Mouse (Mus musculus) left cerebral cortex, postnatal 14 days (tissue): ENCODE data around the gene Agap3. TPM values are rescaled to one million over a fixed set of nuclear protein-coding genes. Genes with fewer than 3 reads are reported as not detected.

Experiments
- DNase-seq, 2 experiments: peaks; one replicate each; pipeline ENCODE4 v3.0.0; 2021 to 2022; ENCODE audit warnings: low spot score in 2 of 2, mixed read lengths in 1 of 2
- intact Hi-C: fragments of 180-260 bp; cut with DNase I; formaldehyde crosslinking; loops from one replicate; pipeline ENCODE4 v1.15.1; 2025
- total RNA-seq, 2 experiments: library from RNA; stranded (reverse); gene quantifications; 2 replicates each; pipeline ENCODE4 v1.2.3; 2021

The Agap3 gene
- total RNA-seq, 2 experiments from 2014 or later, result 464 to 465 TPM

DNA sequence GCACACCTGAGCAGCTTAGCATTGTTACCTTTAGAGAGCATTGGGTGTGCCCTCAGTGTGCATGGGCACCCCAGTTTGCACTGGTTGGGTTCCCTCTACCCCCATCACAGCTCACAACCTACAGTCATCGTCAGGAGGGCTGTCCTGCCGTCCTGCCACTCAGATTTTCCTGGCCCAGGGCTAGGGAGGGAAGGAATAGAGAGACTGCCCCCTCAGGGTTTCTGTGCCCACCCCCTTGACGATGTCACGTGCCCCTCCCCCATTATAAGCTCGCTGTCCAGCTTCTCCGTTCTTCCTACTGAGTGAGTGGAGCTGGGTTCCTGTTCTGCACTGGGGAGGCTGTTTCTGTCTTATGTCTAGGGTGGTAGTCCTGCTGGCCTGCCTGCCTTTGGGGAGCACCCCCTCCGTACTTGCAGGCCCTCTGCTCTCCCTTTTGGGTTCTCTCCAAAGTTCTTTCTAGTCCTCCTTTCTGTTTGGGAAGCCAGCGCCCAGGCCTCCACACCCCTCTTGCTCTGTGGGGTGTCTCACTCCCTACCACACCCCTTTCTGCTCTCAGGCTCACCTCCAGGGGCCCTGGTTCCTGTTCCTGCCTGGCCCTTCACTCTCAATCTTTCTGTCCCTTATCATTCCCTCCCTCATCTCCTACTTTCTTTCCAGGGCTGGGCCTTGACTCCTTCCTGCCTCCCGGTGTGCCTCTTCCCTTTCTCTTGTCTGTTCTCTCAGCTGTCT is 25.3 kb upstream of the Agap3 start:
- no peak for DNase-seq
- intact Hi-C loops, result no loop called here

DNA sequence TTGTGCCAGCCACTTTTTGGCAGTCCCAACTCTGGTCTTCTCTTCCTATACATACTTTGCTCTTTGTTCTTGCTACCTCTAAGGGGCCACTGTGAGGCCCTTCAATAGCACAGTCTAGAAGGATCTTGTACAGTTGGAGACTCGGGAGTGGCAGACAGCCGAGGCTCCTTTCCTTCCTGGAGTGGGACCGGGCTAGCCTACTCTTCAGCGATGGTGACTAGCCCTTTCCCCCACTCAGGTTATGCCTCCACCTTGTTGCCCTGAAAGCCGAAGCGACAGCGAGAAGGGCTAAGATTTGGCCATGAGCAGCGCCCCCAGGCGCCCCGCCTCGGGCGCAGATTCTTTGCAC is 24.7 kb upstream of the Agap3 start:
- no peak for DNase-seq
- intact Hi-C loops, result no loop called here

DNA sequence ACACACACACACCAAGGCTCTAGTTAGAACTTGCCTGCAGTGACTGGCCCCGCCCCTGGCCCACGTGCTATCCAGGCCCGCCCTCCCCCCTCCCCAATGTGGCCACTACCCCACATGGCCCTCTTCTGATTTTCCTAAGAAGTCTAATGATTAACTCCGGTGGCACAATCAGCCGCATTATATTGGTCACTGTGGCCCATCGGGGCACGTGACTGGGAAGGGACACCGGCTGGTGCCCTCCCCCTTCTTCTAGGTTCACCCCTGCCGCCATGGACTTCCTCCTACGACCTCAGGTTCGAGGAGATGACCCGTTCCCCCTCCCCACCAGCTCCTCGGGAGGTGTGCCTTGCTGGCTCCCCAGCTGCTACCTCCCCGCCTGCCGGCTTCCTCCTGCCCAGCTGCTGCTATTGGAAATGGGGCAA is 24.0 kb upstream of the Agap3 start:
- intact Hi-C loops, result no loop called here
- DNase-seq, result no peak

DNA sequence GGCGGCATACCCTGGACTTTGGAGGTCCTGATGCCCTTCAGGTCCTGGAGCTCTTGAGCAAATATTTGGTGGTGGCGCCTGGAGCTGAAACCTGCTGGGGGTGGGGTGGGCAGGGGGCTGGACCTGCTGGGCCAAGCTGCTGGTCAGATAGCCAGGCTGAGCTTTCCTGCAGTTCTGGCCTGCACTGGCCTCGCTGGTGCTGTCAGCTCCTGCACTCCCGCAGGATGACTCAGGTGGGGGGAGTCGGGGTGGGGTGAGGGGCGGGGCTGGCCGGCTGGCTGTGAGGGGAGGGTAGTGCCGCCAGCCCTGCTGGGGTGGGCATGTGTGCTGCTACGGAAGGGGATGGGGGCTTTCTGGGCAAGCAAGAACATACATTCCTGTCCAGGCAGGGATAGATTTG is 23.4 kb upstream of the Agap3 start:
- DNase-seq, result no peak
- intact Hi-C loops, result no loop called here

DNA sequence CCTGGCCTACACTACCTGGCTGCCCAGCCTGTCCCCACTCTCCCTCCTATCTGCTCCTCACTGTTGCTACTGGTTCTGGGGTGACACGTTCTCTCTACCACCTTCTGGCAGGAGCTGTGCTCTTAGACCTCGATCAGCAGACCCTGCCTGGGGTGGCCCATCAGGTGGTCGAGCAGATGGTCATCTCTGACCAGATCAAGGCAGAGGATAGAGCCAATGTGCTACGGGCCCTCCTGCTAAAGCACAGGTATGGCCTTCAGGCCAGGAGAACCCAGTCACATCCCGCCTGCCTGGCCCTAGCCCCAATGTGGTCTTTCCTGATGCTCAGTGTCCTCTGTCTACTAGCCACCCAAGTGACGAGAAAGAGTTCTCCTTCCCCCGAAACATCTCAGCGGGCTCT is 18.0 kb upstream of the Agap3 start:
- no peak for DNase-seq
- intact Hi-C loops, result no loop called here

DNA sequence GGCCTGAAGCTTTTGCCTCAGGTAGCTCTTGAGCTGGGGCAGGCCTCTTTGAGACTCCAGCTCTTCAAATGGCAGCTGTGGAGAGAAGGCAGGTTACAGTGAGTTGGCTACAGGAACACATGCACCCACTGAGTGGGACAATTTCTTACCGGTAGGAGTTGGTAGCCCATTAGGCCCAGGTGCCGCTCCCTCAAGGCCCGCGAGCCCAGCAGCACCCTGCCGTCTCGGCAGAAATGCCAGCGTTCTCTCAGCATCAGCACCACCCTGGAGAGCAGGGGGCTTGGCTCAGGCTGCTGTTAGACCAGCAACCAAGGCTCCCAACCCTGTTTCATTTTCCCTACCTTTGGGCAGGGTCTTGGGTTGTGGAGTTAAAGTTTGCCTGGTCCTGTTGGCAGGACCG is 10.8 kb upstream of the Agap3 start:
- intact Hi-C loops, result no loop called here
- no peak for DNase-seq

DNA sequence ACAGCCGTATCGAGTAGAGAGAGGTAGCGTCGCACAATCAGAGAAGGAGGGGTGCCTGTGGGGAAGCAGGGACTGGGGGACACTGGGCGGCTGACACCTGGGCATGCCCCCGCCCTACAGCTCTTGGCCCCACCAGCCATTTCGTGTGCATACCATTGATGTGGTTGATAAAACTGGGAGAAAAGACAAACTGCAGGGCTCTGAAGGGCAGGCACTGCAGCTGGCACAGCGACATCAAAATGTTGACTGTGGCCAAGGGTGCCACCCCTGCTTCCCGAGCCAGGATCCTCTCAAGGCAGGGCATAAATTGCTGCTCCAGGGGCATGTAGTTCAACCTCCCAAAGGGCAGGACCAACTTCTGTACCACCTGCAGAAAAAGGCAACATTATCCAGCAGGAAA is 9.9 kb upstream of the Agap3 start:
- no peak for DNase-seq

DNA sequence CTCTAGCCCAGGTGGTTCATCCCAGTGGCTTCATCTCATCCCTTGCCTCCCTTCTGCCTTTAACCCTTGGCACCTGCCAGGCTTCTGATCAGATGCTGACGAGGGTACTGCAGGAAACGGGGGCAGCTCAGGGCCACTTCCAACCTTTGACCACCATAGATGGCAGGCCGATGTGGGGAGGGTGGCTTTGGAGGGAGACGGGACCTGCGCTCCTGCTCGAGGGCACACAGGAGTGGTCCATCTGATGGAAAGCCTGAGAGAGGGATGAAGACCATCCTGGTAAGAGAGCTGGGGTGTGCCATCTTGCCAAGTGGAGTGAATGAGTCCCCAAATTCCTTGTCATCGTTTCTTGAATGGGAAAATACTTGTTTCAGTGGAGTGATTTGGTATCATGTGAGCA is 8.8 kb upstream of the Agap3 start:
- DNase-seq, result no peak
- intact Hi-C loops, result no loop called here

More for the DNA sequence above, 9.9 kb upstream of the Agap3 start:
- intact Hi-C loops, result no loop called here

DNA sequence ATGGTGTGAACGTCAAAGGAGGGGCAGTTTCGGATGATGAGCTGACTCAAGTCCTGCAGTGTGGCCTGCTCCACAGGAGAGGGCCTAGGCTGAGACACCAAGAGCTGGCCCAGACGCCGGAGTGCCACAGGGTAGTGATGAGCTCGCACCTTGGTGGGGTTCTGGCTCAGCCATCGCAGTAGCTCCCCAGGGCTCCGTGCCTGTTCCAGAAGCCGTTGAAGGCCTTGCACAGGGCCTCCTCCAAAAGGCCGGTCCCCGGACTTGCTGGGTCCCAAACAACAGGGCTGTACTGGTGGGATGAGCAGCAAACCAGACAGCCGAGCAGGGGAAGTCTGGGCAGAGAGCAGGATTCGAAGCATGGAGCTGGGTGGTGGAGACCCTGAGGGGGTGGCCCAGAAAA is 8.1 kb upstream of the Agap3 start:
- DNase-seq, result no peak
- intact Hi-C loops, result no loop called here

DNA sequence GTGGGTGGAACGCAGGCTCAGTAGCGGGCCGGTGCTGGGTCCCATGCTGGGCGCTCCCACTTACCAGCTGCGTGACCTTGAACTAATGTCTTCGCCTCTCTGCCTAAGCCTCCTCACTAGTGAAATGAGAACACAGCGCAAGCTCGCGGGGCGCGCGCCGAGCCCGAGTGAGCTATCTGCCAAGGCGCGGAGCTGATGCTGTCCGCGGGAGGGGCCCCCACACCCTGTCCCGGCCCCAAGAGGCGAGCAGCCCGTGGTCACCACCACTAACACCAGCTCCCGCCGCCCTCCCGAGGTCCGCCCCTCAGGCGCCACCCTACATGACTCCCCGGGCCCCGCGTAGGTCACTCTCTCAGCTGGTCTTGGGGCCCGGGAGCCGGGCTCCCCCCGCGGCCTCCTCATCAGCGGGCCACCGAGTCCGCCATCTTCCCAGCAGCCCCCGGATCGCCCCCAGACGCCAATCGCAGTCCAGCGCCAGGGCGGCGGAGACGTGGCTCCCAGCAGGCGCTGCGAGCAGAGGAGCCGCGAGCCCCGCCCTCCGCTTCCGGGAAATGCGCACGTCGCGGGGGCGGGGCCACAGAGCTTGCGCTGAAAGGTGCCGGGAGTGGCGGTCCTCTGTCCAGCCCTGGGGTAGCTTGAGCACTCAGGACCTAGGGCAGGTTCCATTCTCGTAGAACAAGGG is 7.1 kb upstream of the Agap3 start, which contains the start of gene Fastk:
Fastk (minus strand) TSS at position 542 of the 682 bp plus-strand sequence.
- intact Hi-C loops, result no loop called here
- DNase-seq, result peak; percentile 91 to 96

DNA sequence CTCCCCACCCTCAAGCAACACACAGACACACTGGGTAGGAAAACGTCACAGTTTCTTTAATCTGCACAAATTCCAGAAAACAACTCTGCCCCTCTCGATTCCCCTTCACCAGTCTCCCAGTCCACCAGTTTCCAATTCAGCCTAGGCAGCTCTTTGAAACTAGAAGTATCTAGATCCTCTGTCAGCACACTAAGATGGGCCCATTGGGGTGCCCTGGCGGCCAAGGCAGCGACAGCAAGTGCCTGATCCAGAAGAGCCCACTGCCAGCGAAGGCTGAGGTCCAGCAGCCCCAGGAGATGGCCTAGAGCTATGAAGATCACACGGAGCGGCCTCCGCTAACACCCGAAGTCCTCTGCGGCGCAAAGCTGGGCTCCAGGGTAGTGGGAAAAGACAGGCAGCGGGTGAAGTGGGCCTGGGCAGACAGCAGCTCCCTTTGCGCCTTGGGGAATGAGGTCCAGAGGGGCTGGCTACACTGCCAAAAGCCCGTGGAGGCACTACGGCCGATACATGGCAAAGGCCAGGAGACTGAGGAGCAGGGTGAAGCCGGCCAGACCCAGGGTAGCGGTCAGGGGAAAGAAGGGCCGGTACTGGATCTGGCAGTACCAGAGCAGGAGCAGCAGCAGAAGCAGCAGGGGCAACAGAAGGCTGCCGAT is 6.4 kb upstream of the Agap3 start:
- intact Hi-C loops, result no loop called here
- DNase-seq, result no peak

DNA sequence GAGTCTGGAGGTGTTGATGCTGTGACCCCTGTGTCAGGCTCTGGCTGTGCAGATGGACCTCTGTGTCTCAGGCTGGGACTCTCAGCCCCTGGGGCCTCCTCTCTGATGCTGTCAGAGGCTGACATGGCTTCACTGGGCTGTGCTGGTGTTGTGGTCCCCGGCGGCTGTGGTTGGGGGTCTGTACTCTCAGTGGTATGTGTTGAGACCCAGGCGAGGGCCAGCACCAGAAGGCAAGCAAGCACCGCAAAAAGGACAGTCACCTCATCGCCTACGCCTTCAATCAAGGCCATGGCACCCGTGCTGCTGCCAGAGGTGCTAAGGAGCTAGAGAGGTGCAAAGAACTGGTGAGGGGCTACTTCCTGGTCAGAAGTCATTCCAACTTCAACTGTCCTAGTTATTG is 5.3 kb upstream of the Agap3 start:
- intact Hi-C loops, result no loop called here
- no peak for DNase-seq

DNA sequence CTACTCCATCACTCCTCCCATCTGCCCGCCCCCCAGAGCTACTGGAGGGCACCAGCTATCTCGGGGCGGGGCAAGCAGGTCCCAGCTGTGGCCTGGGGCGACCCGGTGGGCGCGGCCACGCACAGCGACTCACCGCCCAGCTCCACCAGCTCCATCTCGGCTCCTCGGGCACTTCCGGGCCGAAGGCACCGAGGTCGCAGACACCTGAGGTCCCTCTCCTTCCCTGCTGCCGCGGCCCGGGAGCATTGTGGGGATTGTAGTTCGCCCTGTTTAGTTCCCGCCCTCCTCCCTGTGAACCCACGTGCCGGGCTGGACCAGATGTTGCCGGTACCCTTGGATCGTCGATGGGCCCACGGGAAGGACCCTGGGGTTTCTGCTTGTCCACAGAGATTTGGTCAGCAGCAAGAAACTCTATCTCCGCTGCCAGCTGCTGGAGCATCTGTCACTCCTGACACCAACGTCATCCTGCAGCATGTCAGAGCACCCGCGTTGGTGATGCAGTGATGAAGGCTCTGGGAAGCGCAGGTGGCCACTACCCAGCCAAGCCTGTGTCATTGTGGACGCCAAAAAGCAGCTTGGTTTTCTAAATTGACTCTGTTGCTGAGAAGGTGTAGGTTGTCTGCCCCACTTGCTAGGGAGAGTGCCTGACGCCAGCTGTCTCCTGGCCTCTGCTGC is 4.2 kb upstream of the Agap3 start, which contains the start of gene Tmub1:
Tmub1 (minus strand) TSS at position 231 of the 675 bp plus-strand sequence.
- intact Hi-C loops, result no loop called here
- DNase-seq, result peak; percentile 77 to 80

DNA sequence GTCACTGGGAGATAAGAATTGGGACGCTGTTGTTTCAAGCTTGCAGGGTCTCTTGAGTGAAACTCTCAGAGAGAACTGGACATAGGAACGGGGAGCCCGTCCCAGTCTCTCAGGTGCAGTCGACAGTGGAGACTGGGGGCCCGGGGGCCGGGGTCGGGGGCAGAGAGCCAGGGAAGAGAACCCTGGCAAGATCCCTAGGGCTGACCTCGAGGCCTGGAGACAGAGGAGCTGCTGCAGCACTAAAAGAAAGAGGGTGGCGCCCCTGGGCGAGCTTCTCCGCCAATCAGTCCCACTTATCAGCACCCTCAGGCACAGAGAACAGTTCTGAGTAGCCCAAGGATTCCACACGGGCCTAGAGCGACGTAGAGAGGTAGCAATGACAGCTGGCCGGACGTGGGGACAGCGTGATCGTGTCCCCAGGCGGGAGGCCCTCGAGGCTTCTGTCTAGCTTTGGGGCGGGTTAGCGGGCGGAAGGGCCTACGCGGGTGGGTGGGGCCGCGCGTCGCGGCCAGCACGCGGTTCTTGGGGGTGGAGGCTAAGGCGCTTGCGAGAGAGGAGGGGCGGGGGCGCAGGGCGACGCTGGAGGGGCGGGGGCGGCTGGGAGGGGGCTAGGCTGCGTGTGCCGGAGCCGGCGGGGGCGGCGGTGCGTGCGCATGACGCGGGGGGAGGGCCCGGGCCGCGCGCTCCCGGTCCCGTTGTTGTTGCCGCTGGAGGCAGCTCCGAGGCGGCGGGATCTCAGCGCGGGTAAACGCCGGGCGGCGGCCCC is 530 bp upstream of the Agap3 start:
- intact Hi-C loops, result no loop called here
- peak; percentile 86 to 90 for DNase-seq

DNA sequence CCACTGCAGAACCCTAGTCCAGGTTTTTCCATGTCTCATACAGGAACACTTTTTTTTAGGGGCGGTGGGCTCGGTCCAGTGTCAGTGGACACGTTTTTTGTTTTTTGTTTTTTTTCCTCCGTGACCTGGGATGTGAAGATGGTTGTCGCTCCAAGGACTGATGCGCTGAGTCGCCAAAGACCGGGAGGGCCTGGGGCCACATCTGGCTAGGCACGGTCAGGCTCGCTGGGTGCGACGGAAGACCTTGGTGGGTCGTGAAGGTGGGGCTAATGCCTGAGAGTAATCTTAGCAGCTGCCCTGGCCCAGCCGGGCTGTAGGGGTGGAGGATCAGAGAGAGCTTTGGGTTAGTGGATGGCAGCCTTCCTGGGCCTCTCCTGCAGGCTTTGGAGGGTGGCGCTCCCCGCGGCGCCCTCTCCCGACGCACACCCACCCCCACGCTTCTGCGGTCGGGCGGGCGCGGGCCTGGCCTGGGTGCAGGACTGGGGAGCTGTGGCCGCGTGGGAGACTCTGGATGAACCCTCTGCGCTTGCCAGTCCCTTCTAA is 785 bp downstream of the Agap3 start:
- intact Hi-C loops, result no loop called here
- peak in 1 of 2 experiments; percentile 32 for DNase-seq

DNA sequence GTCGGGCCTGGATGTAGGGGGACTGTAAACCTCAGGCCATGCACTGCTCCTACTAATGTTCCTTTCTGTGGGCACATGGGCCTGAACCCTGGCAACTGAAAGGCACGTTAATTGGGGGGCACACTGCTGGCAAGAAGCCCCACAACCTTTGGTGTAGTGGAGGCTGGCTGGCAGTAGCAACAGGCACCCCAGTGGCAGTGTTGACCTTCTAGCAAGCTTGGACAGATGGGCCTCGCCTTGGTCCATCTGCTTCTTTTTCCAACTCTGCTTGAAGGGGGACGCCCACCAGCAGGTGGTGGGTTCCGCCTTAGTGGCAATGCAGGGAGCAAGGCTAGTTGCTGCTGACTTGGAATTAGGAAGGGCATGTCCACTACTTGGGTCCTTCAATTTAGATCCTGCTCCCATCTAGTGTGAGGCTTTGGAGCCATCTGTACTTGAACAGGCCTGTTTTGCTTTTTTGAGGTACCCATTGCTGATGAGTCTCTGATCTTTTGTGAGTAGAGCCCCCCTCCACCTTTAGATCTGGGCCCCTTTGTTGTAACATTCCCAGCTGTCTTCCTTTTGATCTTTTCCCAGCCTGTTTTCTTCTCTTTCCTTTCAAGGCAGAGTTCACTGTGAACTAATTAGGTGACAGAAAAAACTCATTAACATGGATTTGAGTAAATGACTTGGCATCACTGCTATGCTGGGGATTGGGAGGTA is 1.5 kb downstream of the Agap3 start:
- intact Hi-C loops, result no loop called here

DNA sequence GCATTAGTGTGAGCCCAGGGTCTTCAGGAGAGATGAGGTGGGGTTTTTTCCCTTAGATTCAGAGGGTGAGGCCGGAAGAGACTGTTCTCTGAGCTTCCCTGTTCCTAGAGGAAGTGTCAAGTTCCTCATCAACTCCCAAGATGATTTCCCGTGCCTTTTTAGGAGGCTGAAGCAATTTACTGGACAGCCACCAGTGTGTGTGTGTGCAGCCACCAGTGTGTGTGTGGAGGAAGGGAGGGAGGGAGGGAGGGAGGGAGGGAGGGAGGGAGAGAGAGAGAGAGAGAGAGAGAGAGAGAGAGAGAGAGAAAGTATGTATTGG is 2.0 kb downstream of the Agap3 start:
- no peak for DNase-seq
- intact Hi-C loops, result no loop called here

More for the DNA sequence above, 1.5 kb downstream of the Agap3 start:
- peak in 1 of 2 experiments; percentile 26 for DNase-seq

DNA sequence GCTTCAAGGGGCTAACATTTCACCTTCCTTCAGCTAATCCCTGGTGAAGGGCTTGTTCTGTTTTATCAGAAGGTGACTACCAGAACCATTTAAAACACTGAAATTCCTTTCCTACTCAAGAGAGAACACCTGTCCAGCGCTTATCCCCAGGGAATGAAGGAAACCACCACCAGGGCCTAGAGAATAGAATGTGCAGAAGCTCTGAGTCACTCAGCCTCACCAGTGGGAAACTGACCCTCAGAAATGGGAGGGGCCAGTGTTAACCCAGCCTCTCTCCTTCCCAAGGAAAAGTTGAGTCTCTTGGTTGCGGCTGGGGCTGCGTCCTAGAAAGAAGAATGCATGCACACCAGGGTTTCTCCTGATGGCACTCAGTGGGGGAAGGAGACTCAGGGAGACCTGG is 3.1 kb downstream of the Agap3 start:
- intact Hi-C loops, result no loop called here
- DNase-seq, result no peak

DNA sequence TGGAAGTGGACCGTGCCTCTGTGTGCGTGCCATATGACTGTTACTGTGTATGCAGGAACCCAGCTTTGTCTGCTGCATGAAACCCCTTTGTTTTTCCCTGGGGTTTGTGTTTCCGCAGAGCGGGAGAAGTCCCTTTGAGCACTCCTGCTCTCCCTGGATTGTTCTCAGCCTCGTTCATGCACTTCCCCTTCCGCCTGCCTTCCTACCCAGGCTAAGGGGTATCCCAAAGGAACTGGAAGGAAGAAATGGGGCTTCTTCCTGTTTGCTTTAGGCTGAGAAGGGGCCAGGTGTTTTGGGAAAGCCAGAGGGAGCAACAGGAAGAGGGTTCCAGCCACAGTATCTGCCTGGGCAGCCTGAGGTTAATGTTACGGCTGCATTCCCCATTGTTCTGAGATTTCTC is 3.6 kb downstream of the Agap3 start:
- no peak for DNase-seq
- intact Hi-C loops, result no loop called here
